Mouse (Mus musculus) limb, embryonic 12.5 days (tissue): Measurements from ENCODE around the gene Mgme1. TPM values are rescaled to one million over a fixed set of nuclear protein-coding genes. Genes with fewer than 3 reads are reported as not detected.
A peak's percentile ranks its signal among the peaks of the same experiment; 100 is the strongest.

Experiments
- ATAC-seq: fragments of 200-750 bp; cut with Nextera tagmentation; 2 replicates; pipeline ENCODE4 v1.8.0; 2017; ENCODE audit warnings: low read depth, moderate TSS enrichment; ENCODE audit not compliant: insufficient number of reproducible peaks, insufficient read depth, low FRiP score, low TSS enrichment
- H3K27ac ChIP-seq: fragments of 300-500 bp; sonication (generic); 2 replicates; pipeline ENCODE4 v1.5.1; 2016; ENCODE audit warnings: mild to moderate bottlenecking, moderate library complexity
- H3K27me3 ChIP-seq: fragments of 300-500 bp; sonication (generic); 2 replicates; pipeline ENCODE4 v1.6.1; 2016; ENCODE audit warnings: mild to moderate bottlenecking, moderate library complexity
- H3K36me3 ChIP-seq: fragments of 300-500 bp; sonication (generic); 2 replicates; pipeline ENCODE4 v1.6.1; 2016; ENCODE audit warnings: mild to moderate bottlenecking, moderate library complexity
- H3K4me1 ChIP-seq: fragments of 300-500 bp; sonication (generic); replicated peaks from 2 replicates; pipeline ENCODE4 v1.6.1; 2016
- H3K4me2 ChIP-seq: fragments of 300-500 bp; sonication (generic); 2 replicates; pipeline ENCODE4 v1.6.1; 2016; ENCODE audit warnings: mild to moderate bottlenecking, moderate library complexity
- H3K4me3 ChIP-seq: fragments of 300-500 bp; sonication (generic); replicated peaks from 2 replicates; pipeline ENCODE4 v1.5.1; 2016; ENCODE audit warnings: mild to moderate bottlenecking
- H3K9ac ChIP-seq: fragments of 300-500 bp; sonication (generic); replicated peaks from 2 replicates; pipeline ENCODE4 v1.6.1; 2016; ENCODE audit warnings: mild to moderate bottlenecking, moderate library complexity
- H3K9me3 ChIP-seq: fragments of 300-500 bp; sonication (generic); 2 replicates; pipeline ENCODE4 v1.6.1; 2016; ENCODE audit warnings: mild to moderate bottlenecking, moderate library complexity
- WGBS: fragments of 180-500 bp; shearing (Covaris S2); methylation state at CpG from one replicate; pipeline ENCODE4 v1.1.7; 2016; 5-methylcytosine and 5-hydroxymethylcytosine counted together
- polyA plus RNA-seq: library from polyadenylated mRNA; unstranded; fragments of >200 nt; fragmentation: Nextera tagmentation; extraction: Ambion mirVana; gene quantifications from 2 replicates; pipeline ENCODE4 v1.2.1, GENCODE M21; 2016

The Mgme1 gene
- 20.3 and 21.7 TPM in 2 replicates for polyA plus RNA-seq

GRCm38 (mm10) chr2:144270507-144271420 lies at the start of gene Mgme1, which contains the start of gene Snx5:
TSS of gene Mgme1 (plus strand) at chr2:144270663.
TSS of gene Snx5 (minus strand) at chr2:144270906.
- Histone ChIP-seq H3K27ac (peak within 1 kb of the TSS; percentile 96), H3K9ac (peak within 1 kb of the TSS; percentile 98), H3K36me3 (no peaks in the 10 kb centered on the region; the same call in 1 of the 2 replicates), H3K4me1 (peaks cover 36% of the 10 kb centered on the region), H3K4me3 (peak within 1 kb of the TSS; percentile 90), H3K4me2 (peak within 1 kb of the TSS; percentile 72), H3K9me3 (no peaks in the 10 kb centered on the region), H3K27me3 (no peaks in the 10 kb centered on the region)
- ATAC-seq = peak; percentile 98
- 1% methylated on average over 92 of the region's 93 CpGs for WGBS

- WGBS = 52% methylated on average over 12 of the region's 12 CpGs
- Histone ChIP-seq H3K27me3 (no peaks in the 10 kb centered on the region), H3K36me3 (no peaks in the 10 kb centered on the region), H3K9me3 (peaks cover 8% of the 10 kb centered on the region), H3K9ac (no peak overlapping the region), H3K4me2 (peak overlapping the region; percentile 23), H3K4me1 (peaks cover 10% of the 10 kb centered on the region; the same call in 1 of the 2 replicates), H3K27ac (no peak overlapping the region), H3K4me3 (no peak overlapping the region)
- no peak for ATAC-seq
Measured at GRCm38 (mm10) chr2:144224351-144224750, 46.1 kb upstream of the Mgme1 start.

GRCm38 (mm10) chr2:144226906-144227586 lies 43.4 kb upstream of the Mgme1 start:
- H3K4me1 ChIP-seq = peaks cover 15% of the 10 kb centered on the region; the same call in 1 of the 2 replicates
- no peak overlapping the region for H3K4me3 ChIP-seq
- ATAC-seq = no peak; the same call in 1 of the 2 replicates
- H3K36me3 ChIP-seq = no peaks in the 10 kb centered on the region
- peaks cover 5% of the 10 kb centered on the region for H3K9me3 ChIP-seq
- no peak overlapping the region for H3K4me2 ChIP-seq
- H3K9ac ChIP-seq = no peak overlapping the region
- no peak overlapping the region for H3K27ac ChIP-seq
- 85% methylated on average over 12 of the region's 12 CpGs for WGBS
- no peaks in the 10 kb centered on the region for H3K27me3 ChIP-seq

GRCm38 (mm10) chr2:144228521-144229346 lies 41.7 kb upstream of the Mgme1 start:
- Histone ChIP-seq H3K4me2 (no peak overlapping the region), H3K4me3 (no peak overlapping the region), H3K36me3 (no peaks in the 10 kb centered on the region), H3K4me1 (peaks cover 11% of the 10 kb centered on the region; the same call in 1 of the 2 replicates), H3K9ac (no peak overlapping the region), H3K27ac (no peak overlapping the region), H3K9me3 (peaks cover 5% of the 10 kb centered on the region), H3K27me3 (no peaks in the 10 kb centered on the region)
- no peak for ATAC-seq
- 80% methylated on average over 12 of the region's 12 CpGs for WGBS

GRCm38 (mm10) chr2:144229647-144230046 lies 40.8 kb upstream of the Mgme1 start:
- no peaks in the 10 kb centered on the region for H3K36me3 ChIP-seq
- H3K27me3 ChIP-seq = no peaks in the 10 kb centered on the region
- H3K4me2 ChIP-seq = no peak overlapping the region
- peaks cover 5% of the 10 kb centered on the region for H3K9me3 ChIP-seq
- H3K4me3 ChIP-seq = no peak overlapping the region
- no peak for ATAC-seq
- peaks cover 4% of the 10 kb centered on the region; the same call in 1 of the 2 replicates for H3K4me1 ChIP-seq
- WGBS = 84% methylated on average over 14 of the region's 14 CpGs
- no peak overlapping the region for H3K9ac ChIP-seq
- H3K27ac ChIP-seq = no peak overlapping the region

- H3K27me3 ChIP-seq = no peaks in the 10 kb centered on the region
- no peak for ATAC-seq
Measured at GRCm38 (mm10) chr2:144230498-144230897, 40.0 kb upstream of the Mgme1 start.

GRCm38 (mm10) chr2:144231115-144231514 lies 39.3 kb upstream of the Mgme1 start:
- H3K36me3 ChIP-seq = no peaks in the 10 kb centered on the region
- no peak overlapping the region for H3K4me3 ChIP-seq
- no peaks in the 10 kb centered on the region for H3K27me3 ChIP-seq
- 76% methylated on average over 5 of the region's 5 CpGs for WGBS
- peaks cover 5% of the 10 kb centered on the region for H3K9me3 ChIP-seq
- H3K4me2 ChIP-seq = no peak overlapping the region
- no peak overlapping the region for H3K27ac ChIP-seq
- ATAC-seq = no peak
- H3K4me1 ChIP-seq = peaks cover 10% of the 10 kb centered on the region
- no peak overlapping the region for H3K9ac ChIP-seq

More at GRCm38 (mm10) chr2:144230498-144230897, 40.0 kb upstream of the Mgme1 start:
- no peak overlapping the region for H3K9ac ChIP-seq
- peaks cover 4% of the 10 kb centered on the region; the same call in 1 of the 2 replicates for H3K4me1 ChIP-seq
- no peaks in the 10 kb centered on the region for H3K36me3 ChIP-seq
- H3K4me3 ChIP-seq = no peak overlapping the region
- no peak overlapping the region for H3K4me2 ChIP-seq
- 43% methylated on average over 7 of the region's 7 CpGs for WGBS
- no peak overlapping the region for H3K27ac ChIP-seq
- peaks cover 5% of the 10 kb centered on the region for H3K9me3 ChIP-seq

- H3K9ac ChIP-seq = no peak overlapping the region
- H3K9me3 ChIP-seq = no peaks in the 10 kb centered on the region
- WGBS = 73% methylated on average over 3 of the region's 3 CpGs
- H3K4me3 ChIP-seq = no peak overlapping the region
- H3K36me3 ChIP-seq = no peaks in the 10 kb centered on the region
- H3K4me1 ChIP-seq = peaks cover 20% of the 10 kb centered on the region
- H3K27ac ChIP-seq = no peak overlapping the region
- H3K27me3 ChIP-seq = no peaks in the 10 kb centered on the region
- ATAC-seq = no peak
- H3K4me2 ChIP-seq = no peak overlapping the region
Measured at GRCm38 (mm10) chr2:144233534-144233933, 36.9 kb upstream of the Mgme1 start.

- H3K4me2 ChIP-seq = no peak overlapping the region
- no peaks in the 10 kb centered on the region for H3K36me3 ChIP-seq
- no peaks in the 10 kb centered on the region for H3K27me3 ChIP-seq
- peaks cover 24% of the 10 kb centered on the region for H3K4me1 ChIP-seq
- H3K27ac ChIP-seq = 0 out of 2 replicates have a peak overlapping the region, but pooled peaks have one; percentile 4
- H3K9me3 ChIP-seq = no peaks in the 10 kb centered on the region
- ATAC-seq = peak; percentile 48; the same call in 1 of the 2 replicates
- H3K4me3 ChIP-seq = no peak overlapping the region
- no peak overlapping the region for H3K9ac ChIP-seq
- 48% methylated on average over 3 of the region's 3 CpGs for WGBS
Measured at GRCm38 (mm10) chr2:144235776-144236175, 34.7 kb upstream of the Mgme1 start.

GRCm38 (mm10) chr2:144236791-144237584 lies 33.5 kb upstream of the Mgme1 start:
- no peak overlapping the region for H3K27ac ChIP-seq
- WGBS = 63% methylated on average over 9 of the region's 9 CpGs
- no peak overlapping the region for H3K4me2 ChIP-seq
- peaks cover 28% of the 10 kb centered on the region for H3K4me1 ChIP-seq
- H3K9me3 ChIP-seq = no peaks in the 10 kb centered on the region
- no peaks in the 10 kb centered on the region for H3K27me3 ChIP-seq
- ATAC-seq = no peak
- H3K4me3 ChIP-seq = no peak overlapping the region
- no peak overlapping the region for H3K9ac ChIP-seq
- no peaks in the 10 kb centered on the region for H3K36me3 ChIP-seq
